Mouse (Mus musculus): ENCODE measurements around the gene Cela3a. TPM values are rescaled to one million over a fixed set of nuclear protein-coding genes. Genes with fewer than 3 reads are reported as not detected.

The Cela3a gene
- polyA plus RNA-seq, 1 experiment from 2014 or later: not detected

- no peak overlapping the region for H3K4me2 ChIP-seq (ENCODE audit: low read depth, low read length)
- no peaks in the 10 kb centered on the region for H3K9me3 ChIP-seq (ENCODE audit: control insufficient read depth, low read length)
- H3K9ac ChIP-seq (ENCODE audit: low read length): no peak overlapping the region
- H3K4me1 ChIP-seq (replicated peaks; ENCODE audit: control insufficient read depth, insufficient read depth, low read length): 0 out of 2 replicates have a peak, but pooled peaks cover 3% of the 10 kb centered on the region
- H3K27me3 ChIP-seq (ENCODE audit: control insufficient read depth, insufficient read depth, low read depth, low read length): no peaks in the 10 kb centered on the region
- no peak overlapping the region for H3K4me3 ChIP-seq (ENCODE audit: low read length)
- ATAC-seq (ENCODE audit: low read depth): no peak
- no peak overlapping the region for H3K27ac ChIP-seq (ENCODE audit: low read length)
- WGBS: 77% methylated on average over 3 of the region's 3 CpGs
- no peaks in the 10 kb centered on the region for H3K36me3 ChIP-seq (ENCODE audit: control insufficient read depth, insufficient read depth, low read length)
These were observed 18.3 kb downstream of the Cela3a start for GRCm38 (mm10) chr4:137391287-137391686.

GRCm38 (mm10) chr4:137390196-137390595, 19.4 kb downstream of the Cela3a start:
- WGBS: 85% methylated on average over 4 of the region's 4 CpGs
- Histone ChIP-seq H3K9me3 (ENCODE audit: control insufficient read depth, low read length) (no peaks in the 10 kb centered on the region), H3K27ac (ENCODE audit: low read length) (no peak overlapping the region), H3K27me3 (ENCODE audit: control insufficient read depth, insufficient read depth, low read depth, low read length) (no peaks in the 10 kb centered on the region), H3K4me3 (ENCODE audit: low read length) (no peak overlapping the region), H3K4me2 (ENCODE audit: low read depth, low read length) (no peak overlapping the region), H3K9ac (ENCODE audit: low read length) (no peak overlapping the region), H3K4me1 (replicated peaks; ENCODE audit: control insufficient read depth, insufficient read depth, low read length) (0 out of 2 replicates have a peak, but pooled peaks cover 3% of the 10 kb centered on the region), H3K36me3 (ENCODE audit: control insufficient read depth, insufficient read depth, low read length) (no peaks in the 10 kb centered on the region)
- no peak for ATAC-seq (ENCODE audit: low read depth)

GRCm38 (mm10) chr4:137388983-137389382, 20.6 kb downstream of the Cela3a start:
- Histone ChIP-seq H3K27me3 (ENCODE audit: control insufficient read depth, insufficient read depth, low read depth, low read length) (no peaks in the 10 kb centered on the region), H3K27ac (ENCODE audit: low read length) (no peak overlapping the region), H3K4me3 (ENCODE audit: low read length) (peak overlapping the region; percentile 91), H3K9ac (ENCODE audit: low read length) (peak overlapping the region; percentile 93), H3K36me3 (ENCODE audit: control insufficient read depth, insufficient read depth, low read length) (no peaks in the 10 kb centered on the region), H3K9me3 (ENCODE audit: control insufficient read depth, low read length) (no peaks in the 10 kb centered on the region), H3K4me1 (replicated peaks; ENCODE audit: control insufficient read depth, insufficient read depth, low read length) (0 out of 2 replicates have a peak, but pooled peaks cover 3% of the 10 kb centered on the region), H3K4me2 (ENCODE audit: low read depth, low read length) (peak overlapping the region; percentile 85)
- 37% methylated on average over 6 of the region's 6 CpGs for WGBS
- no peak for ATAC-seq (ENCODE audit: low read depth)

GRCm38 (mm10) chr4:137388059-137388794, 21.4 kb downstream of the Cela3a start:
- H3K9me3 ChIP-seq (ENCODE audit: control insufficient read depth, low read length): no peaks in the 10 kb centered on the region
- H3K27me3 ChIP-seq (ENCODE audit: control insufficient read depth, insufficient read depth, low read depth, low read length): no peaks in the 10 kb centered on the region
- peak overlapping the region; percentile 92 for H3K27ac ChIP-seq (ENCODE audit: low read length)
- peak overlapping the region; percentile 93 for H3K9ac ChIP-seq (ENCODE audit: low read length)
- whole genome bisulfite sequencing: under 1% methylated on average over 46 of the region's 46 CpGs
- 0 out of 2 replicates have a peak, but pooled peaks cover 3% of the 10 kb centered on the region for H3K4me1 ChIP-seq (replicated peaks; ENCODE audit: control insufficient read depth, insufficient read depth, low read length)
- H3K36me3 ChIP-seq (ENCODE audit: control insufficient read depth, insufficient read depth, low read length): no peaks in the 10 kb centered on the region
- ATAC-seq (ENCODE audit: low read depth): peak; percentile 95
- peak overlapping the region; percentile 85 for H3K4me2 ChIP-seq (ENCODE audit: low read depth, low read length)
- peak overlapping the region; percentile 91 for H3K4me3 ChIP-seq (ENCODE audit: low read length)

- no peaks in the 10 kb centered on the region for H3K27me3 ChIP-seq (ENCODE audit: control insufficient read depth, insufficient read depth, low read depth, low read length)
- ATAC-seq (ENCODE audit: low read depth): no peak
- 1% methylated on average over 20 of the region's 20 CpGs for WGBS
- no peaks in the 10 kb centered on the region for H3K36me3 ChIP-seq (ENCODE audit: control insufficient read depth, insufficient read depth, low read length)
- peak overlapping the region; percentile 85 for H3K4me2 ChIP-seq (ENCODE audit: low read depth, low read length)
- H3K9me3 ChIP-seq (ENCODE audit: control insufficient read depth, low read length): no peaks in the 10 kb centered on the region
- peak overlapping the region; percentile 93 for H3K9ac ChIP-seq (ENCODE audit: low read length)
- H3K4me1 ChIP-seq (replicated peaks; ENCODE audit: control insufficient read depth, insufficient read depth, low read length): 0 out of 2 replicates have a peak, but pooled peaks cover 3% of the 10 kb centered on the region
- H3K27ac ChIP-seq (ENCODE audit: low read length): peak overlapping the region; percentile 92
- peak overlapping the region; percentile 91 for H3K4me3 ChIP-seq (ENCODE audit: low read length)
These were observed 22.0 kb downstream of the Cela3a start for GRCm38 (mm10) chr4:137387482-137388058.

- H3K27ac ChIP-seq (ENCODE audit: low read length): 0 out of 2 replicates have a peak overlapping the region, but pooled peaks have one; percentile 9
- peaks cover 7% of the 10 kb centered on the region; the same call in 1 of the 2 replicates for H3K4me1 ChIP-seq (replicated peaks; ENCODE audit: control insufficient read depth, insufficient read depth, low read length)
- H3K9ac ChIP-seq (ENCODE audit: low read length): no peak overlapping the region
- H3K9me3 ChIP-seq (ENCODE audit: control insufficient read depth, low read length): no peaks in the 10 kb centered on the region
- WGBS: 43% methylated on average over 13 of the region's 16 CpGs
- no peaks in the 10 kb centered on the region for H3K27me3 ChIP-seq (ENCODE audit: control insufficient read depth, insufficient read depth, low read depth, low read length)
- H3K4me3 ChIP-seq (ENCODE audit: low read length): no peak overlapping the region
- no peak for ATAC-seq (ENCODE audit: low read depth)
- no peaks in the 10 kb centered on the region for H3K36me3 ChIP-seq (ENCODE audit: control insufficient read depth, insufficient read depth, low read length)
- H3K4me2 ChIP-seq (ENCODE audit: low read depth, low read length): peak overlapping the region; percentile 36; the same call in 1 of the 2 replicates
These were observed 28.6 kb downstream of the Cela3a start for GRCm38 (mm10) chr4:137380702-137381605.

- WGBS: 92% methylated on average over 10 of the region's 10 CpGs
- Histone ChIP-seq H3K9me3 (ENCODE audit: control insufficient read depth, low read length) (no peaks in the 10 kb centered on the region), H3K4me1 (replicated peaks; ENCODE audit: control insufficient read depth, insufficient read depth, low read length) (peaks cover 7% of the 10 kb centered on the region; the same call in 1 of the 2 replicates), H3K27ac (ENCODE audit: low read length) (no peak overlapping the region), H3K36me3 (ENCODE audit: control insufficient read depth, insufficient read depth, low read length) (no peaks in the 10 kb centered on the region), H3K4me2 (ENCODE audit: low read depth, low read length) (no peak overlapping the region), H3K27me3 (ENCODE audit: control insufficient read depth, insufficient read depth, low read depth, low read length) (no peaks in the 10 kb centered on the region), H3K9ac (ENCODE audit: low read length) (no peak overlapping the region), H3K4me3 (ENCODE audit: low read length) (no peak overlapping the region)
- no peak for ATAC-seq (ENCODE audit: low read depth)
These were observed 29.8 kb downstream of the Cela3a start for GRCm38 (mm10) chr4:137379713-137380255.

GRCm38 (mm10) chr4:137379085-137379484, 30.5 kb downstream of the Cela3a start:
- Histone ChIP-seq H3K4me3 (ENCODE audit: low read length) (no peak overlapping the region), H3K27me3 (ENCODE audit: control insufficient read depth, insufficient read depth, low read depth, low read length) (no peaks in the 10 kb centered on the region), H3K4me2 (ENCODE audit: low read depth, low read length) (no peak overlapping the region), H3K4me1 (replicated peaks; ENCODE audit: control insufficient read depth, insufficient read depth, low read length) (peaks cover 7% of the 10 kb centered on the region; the same call in 1 of the 2 replicates), H3K36me3 (ENCODE audit: control insufficient read depth, insufficient read depth, low read length) (no peaks in the 10 kb centered on the region), H3K9ac (ENCODE audit: low read length) (no peak overlapping the region), H3K9me3 (ENCODE audit: control insufficient read depth, low read length) (no peaks in the 10 kb centered on the region), H3K27ac (ENCODE audit: low read length) (no peak overlapping the region)
- ATAC-seq (ENCODE audit: low read depth): no peak
- WGBS: 71% methylated on average over 3 of the region's 3 CpGs

All from lung, embryonic 16.5 days (tissue).